Mouse (Mus musculus): ENCODE results near the gene Cldn34b3.
"Not testable (repeated sequence)": the region's sequence is repeated elsewhere in the genome, so short reads cannot be mapped to it uniquely, and the experiment has no call there.

Gene Cldn34b3

GRCm38 (mm10) chrX:76264004-76264403, at the start of gene Cldn34b3:
Gene Cldn34b3 (plus strand): TSS chrX:76264304.
- not testable (repeated sequence) for DNase-seq (ENCODE audit: low spot score in 2 of 2)

All from frontal cortex, postnatal 10 days (tissue).